Mouse (Mus musculus) spleen, adult 18-20 months (tissue): ENCODE results near the gene Exoc6b.

Source experiments
- DNase-seq, 2 experiments: peaks; one replicate each; pipeline ENCODE4 v3.0.0; 2022; ENCODE audit warnings: mixed read lengths in 2 of 2

Gene Exoc6b

DNA sequence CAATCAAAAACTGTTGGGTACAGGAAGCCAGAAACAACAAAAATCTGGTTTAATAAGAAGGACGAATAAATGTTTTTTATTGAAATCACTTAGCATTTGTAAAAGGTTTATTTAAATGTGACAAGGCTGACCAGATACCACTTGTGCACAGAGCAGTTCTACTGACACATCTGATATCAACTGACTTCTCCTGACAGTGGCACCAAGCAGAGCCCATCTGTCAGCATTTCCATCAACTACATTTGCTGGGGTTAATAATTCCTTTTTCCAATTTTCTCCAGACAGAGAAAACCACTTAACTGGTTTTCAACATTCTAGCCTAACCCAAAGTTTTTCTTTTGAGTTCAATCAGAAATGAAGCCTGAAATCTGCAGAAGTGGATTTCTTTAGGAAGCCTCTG, 100.8 kb downstream of the Exoc6b start:
- no peak for DNase-seq

DNA sequence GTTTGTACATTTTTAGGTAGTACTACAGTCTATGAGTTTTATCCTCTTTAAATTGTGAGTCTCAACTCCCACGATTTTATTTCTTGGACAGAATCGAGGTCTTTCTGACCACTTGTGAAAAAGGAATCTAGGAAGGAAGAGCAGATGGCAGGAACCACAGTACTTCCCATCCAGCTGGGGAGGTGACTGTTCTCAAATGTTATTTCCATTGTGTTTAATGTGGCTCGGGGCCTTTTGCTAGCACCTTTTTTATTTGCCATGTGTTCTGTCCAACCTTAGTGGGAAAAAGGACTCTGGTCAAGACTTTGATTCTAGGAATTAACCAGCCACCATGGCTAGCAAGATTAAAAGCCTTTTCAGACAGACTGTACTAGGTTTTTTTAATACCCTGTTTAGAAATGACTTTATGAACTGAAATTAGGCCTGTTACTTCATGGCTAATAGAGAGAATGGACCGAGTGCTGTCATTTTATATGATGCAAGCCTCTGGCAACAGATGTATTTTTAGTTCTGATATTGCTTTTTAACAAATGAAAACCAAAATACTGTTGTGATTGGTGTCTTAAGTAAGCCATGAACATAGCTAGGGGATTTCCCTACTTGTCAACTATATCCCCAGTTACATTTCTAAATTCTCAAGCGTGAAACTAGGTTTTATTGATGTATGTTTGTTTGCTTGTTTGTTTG, 104.4 kb downstream of the Exoc6b start:
- DNase-seq, result no peak

DNA sequence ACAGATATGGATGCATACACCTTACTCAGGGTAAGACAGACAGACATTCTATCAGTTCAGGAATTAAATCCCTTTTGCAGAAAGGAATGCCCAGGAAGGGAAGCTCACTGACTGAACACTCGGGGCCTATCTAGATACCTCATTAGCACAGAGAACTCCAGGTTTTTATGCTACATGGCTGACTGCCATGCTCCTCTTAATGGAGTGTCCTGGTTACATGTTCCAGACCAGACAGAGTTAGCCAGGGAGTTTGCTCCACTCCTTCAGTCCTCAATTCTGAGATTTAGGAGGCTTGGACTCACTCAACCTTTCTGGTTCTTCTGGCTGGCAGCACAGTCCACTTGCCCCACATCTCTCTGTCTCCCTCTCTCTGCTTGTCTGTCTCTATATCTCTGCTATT, 106.3 kb downstream of the Exoc6b start:
- DNase-seq, result no peak

DNA sequence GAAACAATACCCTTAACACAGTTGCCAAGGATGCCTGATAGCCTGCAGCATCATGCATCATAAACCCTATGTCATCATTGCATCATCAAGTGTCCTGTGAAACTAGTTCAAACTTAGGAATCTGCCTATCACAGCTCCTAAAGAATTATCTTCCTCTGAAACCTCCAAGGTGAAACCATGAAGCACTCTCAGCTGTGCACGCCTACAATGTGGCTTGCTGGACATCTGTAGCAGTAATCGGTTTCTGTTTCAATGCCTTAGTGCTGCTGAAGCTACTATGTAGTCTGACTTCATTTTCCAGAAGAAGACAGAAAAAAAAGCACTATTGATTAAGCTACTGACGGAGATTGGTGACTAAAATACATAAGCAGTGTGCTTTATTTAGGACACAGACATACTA, 107.5 kb downstream of the Exoc6b start:
- DNase-seq, result no peak

DNA sequence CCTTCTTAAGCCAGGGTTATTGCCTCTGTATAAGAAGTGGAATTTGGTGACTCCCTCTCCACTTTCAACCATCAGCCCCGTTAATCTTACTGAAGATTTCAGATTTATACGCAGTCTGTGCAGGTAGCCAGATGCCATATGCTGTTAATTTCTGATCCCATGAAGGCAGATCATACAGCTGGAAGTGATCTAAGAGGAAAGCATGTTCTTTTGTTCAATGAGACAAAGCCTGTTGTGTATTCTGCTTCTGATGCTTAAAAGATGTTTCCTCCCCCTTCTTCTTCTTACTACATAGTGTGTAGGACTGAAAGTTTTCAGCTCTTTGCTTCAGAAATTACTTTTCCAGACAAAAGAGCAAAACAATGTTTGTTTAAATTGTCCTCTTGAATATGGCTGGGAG, 109.8 kb downstream of the Exoc6b start:
- DNase-seq, result no peak

DNA sequence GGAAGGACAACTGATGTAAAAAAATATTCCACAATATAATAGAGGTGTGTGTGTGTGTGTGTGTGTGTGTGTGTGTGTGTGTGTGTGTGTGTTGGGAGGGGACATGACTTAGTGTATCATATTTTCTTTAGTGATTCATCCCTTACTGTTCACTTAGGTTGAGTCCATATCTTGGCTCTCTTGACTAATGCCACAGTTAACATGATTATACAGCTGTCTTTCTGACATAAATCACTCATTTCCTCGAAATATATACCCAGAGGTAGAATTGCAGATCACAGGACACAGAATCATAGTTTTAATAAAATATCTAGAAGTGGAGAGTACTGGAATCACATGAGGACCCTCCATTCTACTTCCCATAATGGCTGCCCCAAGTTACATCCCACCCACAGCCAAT, 117.7 kb downstream of the Exoc6b start:
- DNase-seq, result no peak

DNA sequence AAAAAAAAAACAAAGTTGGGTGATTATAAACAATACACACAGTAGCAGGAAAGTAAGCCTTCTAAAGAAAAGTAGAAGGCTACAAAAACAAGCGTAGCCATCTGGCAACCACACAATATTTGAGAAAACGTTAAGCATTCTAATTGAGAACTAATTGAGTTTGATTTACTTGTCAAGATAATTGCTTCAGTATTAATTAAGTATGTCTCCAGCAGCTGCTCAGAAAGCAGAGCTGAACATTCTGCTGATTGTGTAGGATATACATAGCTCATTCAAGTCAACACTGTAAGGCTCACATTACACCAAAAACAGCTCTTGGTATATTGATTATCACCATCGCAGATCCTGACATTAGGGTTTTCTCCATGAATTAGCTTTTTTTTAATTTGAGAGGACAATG, 122.7 kb downstream of the Exoc6b start:
- no peak for DNase-seq

DNA sequence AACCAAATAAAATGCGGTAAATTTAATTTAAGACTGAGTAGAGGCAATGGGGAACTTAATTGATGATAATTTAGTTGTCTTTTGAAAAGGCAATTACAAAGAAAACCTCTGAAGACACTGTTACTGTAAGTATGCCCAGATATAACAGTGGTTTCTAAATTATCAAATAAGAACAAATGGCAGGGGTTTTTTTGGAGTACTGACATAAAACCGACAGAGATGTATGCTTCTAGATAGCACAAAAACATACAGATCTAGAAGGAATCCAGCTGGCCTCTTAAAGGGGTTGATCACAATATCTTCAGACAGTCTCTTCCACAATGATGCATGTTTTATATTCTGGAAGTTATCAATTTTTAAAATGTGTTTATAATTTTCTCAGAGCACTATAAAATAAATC, 123.2 kb downstream of the Exoc6b start:
- DNase-seq, result no peak

DNA sequence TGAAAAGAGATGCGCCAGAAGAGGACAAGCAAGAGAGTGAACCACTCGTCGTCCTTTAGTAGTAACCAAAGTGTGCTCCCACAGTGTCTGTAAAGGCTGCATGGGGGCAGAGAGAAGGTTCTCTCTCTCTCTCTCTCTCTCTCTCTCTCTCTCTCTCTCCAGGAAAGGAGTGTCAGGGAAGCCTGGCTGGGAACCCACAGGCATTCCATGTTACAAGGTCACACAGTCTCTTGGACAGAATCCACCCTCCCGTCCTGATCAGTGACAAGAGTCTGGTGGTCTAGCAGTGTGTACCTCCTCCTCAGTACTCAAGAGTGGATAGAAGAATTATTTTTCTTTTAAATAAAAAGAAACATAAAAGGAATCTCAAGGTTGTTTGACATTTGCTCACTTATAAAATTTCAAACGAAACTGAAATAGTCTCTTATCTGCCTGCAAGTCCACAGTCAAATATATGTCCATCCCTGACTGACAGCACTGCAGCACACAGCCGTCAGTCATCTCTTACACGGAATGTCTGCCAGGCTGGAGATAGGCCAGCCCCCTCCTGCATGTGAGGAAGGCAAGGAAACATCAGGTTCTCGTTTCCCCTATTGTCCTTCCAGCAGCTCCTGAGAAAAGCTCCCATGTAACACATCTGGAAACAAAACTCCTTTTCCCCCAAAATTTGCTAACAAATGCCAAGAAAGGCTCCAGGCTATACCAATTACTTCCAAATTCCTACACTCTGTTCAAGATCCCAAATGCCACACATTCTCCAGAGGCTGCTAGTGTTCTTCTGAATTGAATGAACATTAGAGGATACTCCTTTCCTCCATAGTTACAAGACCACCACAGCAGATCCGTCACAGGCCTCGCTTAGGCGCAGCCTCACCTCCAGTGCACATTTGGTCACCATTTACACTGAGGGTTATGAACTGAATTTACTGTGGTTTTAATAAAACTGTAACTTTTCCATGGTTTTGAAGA, 136.1 kb downstream of the Exoc6b start:
- DNase-seq, result no peak

DNA sequence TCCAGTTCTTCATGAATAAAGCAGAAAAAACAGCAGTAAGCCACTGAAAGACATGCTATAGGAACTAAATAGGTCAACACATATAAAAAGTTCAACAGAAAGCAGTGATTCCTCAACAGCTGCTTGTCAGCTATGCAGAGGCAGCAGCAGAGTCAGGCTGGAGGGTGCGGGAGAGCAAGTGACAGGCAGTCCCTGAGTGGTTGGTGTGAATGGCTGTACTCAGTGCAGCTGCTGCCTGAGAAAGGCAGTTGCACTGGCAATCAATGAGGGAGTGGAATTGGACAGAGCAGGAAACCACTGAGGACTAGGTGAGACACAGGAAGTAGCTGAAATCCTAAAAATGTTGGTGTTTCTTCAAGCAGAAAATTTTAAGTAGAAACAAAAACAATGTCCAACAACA, 138.3 kb downstream of the Exoc6b start:
- no peak for DNase-seq

DNA sequence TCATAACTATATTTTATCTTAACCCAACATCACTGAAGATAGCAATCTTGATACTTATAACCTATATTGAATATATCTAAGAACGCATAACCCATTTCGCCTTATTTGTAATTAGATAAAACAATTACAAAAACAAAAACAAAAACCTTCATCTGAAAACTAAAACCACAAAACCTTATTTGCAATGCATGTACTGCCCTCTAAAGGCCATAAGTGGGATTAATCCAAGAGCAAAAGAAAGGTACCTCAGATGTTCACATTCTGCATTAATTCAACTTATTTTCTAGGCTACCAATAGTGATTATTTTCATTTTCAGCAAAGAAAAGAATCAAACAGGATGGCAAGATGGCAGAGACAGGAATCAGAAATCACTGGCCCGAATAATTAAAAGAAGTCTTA, 143.2 kb downstream of the Exoc6b start:
- DNase-seq, result no peak

DNA sequence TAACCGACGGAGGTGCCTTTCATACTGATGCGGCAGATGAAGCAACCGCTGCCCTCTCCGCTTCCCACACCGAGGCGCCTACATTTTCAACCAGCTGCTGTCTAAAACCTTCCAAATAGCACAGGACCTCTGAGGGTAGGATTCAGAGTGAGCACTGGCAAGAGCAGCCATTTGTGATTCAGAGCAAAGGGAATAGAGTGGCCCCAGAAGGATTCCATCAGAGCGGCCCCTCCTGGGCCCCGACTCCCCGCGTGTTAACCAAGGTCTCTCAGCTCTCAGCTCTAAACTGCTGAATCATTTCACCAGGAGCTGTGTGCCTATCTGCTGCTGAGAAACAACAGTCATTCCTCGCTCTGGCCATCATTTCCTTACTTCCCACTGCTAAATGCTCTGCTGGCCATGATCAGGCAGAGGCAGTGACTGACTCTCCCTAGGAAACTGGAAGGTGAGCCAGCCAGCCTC, 145.5 kb downstream of the Exoc6b start:
- no peak for DNase-seq

DNA sequence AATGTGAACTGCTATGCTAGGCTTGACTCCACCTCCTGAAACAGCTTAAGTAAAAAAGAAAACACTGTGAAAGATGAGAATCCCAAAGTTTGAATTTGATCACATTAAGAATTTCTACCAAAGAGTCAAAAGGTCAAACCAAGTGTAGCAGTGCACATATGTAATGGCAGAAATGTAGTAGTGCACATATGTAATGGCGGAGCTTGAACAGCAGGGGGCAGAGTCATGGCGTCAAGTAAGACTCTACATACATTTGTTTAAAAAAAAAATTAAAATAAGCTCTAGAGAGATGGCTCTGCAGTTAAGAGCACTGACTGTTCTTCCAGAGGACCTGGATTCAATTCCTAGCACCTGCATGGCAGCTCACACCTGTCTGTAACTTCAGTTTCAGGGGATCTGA, 153.0 kb downstream of the Exoc6b start:
- peak in 1 of 2 experiments; percentile 35 for DNase-seq

DNA sequence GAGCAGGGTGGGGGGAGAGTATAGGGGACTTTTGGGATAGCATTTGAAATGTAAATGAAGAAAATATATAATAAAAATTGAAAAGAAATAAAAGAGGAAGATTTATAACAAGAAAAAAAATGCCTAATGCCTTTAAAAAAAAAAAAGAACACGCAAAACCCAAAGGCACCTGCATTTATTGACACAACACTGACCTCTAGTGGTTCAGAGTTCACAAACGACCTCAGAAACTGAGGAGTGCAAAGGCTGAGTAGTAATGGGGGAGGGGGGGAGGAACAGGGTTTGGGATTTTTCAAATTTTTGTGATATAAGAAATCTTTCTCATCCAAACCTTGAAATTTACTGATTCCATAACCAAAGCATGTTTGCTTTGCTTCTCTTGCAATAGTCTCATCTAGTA, 156.9 kb downstream of the Exoc6b start:
- no peak for DNase-seq

DNA sequence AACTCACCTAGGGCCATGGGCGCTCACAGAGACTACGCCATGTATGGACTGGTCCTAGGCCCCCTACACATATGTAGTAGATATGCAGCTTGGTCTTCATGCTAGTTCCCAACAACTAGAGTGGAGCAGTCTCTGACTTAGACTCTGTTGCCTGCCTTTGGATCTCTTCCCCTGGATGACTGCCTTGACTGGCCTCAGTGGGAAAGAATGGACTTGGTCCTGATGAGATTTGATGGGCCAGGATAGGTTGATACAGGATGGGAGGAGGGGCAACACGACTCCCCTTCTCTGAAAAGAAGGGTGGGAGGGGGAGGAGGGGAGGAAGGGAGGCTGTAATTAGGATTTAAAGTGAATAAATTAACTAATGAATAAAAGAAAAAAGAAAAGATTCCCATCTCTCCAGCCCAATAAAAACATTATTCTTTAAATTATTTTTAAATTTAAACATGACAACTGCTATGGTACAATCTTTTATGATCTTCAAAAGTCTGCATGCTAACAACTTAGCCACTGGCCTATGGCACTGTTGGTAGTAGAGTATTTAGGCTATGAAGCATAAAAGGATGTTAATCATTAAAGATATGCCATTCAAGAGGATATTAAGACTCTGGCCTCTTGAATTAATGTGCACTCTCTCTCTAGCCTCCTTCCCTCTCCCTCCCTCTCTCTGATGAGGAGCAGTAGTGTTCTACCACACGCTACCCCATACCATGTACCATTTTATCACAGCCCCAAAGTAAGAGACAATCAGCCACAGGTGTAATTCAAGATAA, 170.1 kb downstream of the Exoc6b start:
- no peak for DNase-seq

DNA sequence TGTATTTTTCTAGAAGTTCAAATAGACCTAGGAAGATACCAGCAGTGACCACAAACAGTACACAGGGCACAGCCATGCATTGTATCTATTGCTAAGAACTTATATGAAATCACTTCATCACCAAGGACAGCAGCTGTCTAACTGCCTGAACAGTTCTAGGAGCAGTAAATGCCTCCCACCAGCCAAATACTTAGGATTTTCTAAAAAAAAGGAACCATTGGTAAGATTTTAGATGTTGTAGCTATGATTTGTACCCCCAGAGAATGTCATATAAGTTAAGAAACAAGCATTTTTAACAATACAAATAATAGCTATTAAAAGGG, 175.6 kb downstream of the Exoc6b start:
- DNase-seq, result no peak

DNA sequence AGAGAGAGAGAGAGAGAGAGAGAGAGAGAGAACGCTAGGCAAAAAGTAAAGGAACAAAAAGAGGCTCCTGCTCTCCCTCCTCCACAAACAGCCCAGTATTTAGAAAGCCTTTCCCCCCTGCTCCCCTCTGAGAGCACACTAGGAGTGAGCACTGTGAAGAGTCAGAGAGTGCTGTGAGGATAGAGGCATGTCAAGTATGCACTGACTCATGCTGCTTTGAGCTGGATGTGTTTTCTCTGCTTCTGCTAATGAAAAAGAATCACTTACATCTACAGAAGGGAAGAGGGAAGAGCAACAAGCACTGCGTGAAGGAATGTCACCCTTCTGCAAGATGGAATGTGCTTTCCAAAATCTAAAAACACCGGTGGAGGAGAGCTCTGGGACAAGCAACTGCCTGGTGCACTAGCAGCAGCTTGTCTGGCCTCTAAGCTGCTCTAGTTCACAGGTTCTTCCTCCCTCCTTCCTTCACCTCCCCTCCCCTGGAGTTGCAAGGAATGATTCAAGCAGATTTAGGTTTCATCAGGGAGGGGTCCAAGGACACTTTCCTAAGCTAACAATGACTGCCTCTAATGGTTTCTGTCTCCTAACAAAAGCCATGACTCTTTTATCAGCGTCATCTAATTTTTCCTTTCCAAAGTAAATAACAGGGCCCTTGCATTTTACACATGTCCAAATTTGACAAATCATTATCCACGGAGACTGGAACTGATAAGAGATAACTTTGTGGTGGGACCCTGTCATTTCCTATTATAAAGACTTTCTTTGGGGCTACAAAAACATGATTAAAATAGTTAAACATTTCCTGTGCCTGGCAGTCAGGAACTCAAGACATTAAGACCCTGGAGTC, 176.2 kb downstream of the Exoc6b start:
- DNase-seq, result no peak

DNA sequence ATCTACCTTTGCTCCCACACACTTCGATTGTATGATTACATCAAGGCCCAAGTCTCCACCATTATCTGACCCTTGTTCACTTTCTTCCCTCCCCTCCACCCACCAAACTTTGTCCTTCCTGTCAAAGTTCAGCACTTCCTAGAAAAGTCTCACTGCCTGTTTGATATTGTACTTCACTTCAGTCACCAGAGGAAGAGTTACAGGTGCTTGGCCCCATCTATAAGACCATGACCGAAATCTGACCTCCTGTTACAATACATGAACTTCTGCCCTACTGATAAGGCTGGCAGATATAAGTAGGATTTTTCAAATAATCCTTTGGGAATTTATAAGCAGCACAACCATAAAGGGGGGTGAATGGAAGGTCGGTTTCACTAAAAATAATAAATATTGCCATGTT, 182.8 kb downstream of the Exoc6b start:
- DNase-seq, result no peak

DNA sequence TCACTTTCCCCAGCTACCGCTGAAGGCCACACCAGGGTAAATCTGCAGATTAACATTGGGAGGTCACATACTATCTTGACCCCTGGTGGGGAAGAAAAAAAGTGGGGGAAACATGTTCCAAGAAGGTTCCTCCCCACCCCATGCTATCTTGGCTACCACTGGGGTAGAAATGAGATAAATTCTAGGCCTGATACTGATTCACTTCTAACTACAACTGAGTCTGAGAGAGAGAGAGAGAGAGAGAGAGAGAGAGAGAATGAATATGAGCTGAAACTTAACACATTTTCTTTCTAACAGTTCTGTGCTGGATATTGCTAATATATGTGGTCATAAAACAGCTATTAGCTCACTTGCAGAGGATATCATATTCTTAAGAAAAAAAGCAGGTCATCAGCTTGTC, 184.2 kb downstream of the Exoc6b start:
- no peak for DNase-seq

DNA sequence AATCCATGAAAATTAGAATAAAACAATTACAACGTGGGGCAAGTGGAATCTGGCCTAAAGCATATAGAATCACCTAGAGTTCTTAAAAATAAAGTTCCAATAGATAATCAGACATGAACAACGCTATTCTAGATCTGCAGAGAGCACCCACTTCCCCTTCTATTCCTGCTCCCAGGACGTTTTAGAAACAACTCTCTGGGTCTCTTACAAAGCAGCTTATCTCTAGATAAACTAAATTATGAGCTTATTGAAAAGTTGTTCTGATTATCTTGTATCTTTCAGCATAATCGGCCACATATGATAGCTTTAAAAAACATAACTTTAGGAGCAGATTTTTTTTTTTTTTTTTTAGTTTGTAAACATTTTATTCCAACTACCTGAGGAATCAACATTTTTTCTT, 185.6 kb downstream of the Exoc6b start:
- no peak for DNase-seq

DNA sequence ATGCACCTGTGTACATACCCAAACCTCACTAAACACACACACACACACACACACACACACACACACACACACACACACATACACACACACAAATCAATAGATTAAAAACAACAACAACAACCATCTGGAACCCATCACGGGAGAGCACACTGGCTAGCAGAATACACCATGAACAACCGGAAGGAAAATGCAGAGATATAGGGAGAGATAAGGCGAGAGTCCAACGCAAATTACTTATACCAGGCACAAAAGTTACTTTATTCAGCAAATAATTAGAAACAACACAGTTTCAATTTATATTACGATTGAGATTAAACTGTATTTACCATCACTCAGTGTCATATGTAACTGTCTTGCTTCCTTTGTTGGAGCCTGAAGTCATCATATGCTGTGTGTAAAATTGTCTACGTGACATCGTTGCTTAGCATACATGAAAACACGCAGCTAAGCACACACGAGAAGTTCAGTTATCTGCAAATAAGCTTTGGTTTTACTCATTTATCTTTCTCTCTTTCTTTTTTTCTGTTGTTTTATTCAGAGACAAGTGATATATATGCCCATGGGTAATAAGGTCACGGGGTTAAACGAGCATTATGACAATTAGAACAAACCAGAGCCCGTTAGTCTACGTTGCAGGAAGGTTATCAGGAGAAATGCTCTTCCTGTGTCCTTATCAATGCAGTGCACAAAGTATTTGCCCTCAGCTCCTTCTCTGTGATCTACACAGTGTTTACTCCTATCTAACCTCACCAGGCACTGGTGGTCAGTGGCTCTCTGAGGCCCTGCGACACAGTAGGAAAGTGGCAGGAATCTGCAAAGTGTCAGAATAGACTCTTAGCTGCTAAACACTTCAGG, 186.4 kb downstream of the Exoc6b start:
- DNase-seq, result no peak

DNA sequence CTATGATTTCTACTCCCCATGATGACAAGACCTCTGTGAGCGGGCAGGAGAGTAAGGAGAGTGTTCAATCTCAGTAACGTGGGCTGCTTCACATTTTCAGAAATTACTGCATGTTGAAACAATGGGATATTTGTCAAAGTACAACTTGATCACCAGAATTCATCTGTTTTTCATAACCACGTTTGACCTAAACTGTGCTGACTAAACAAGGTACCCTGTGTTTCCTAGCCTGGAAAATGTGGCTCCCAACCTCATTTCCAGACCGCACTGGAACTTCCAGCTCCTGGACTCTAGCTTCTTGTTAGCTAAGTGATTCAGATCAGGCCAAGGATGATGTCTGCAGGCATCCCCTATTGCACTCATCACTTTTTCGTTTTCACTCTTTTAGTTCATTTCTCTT, 193.4 kb downstream of the Exoc6b start:
- DNase-seq, result no peak
